Mouse (Mus musculus): ENCODE measurements around the gene Col5a1. TPM values are rescaled to one million over a fixed set of nuclear protein-coding genes. Genes with fewer than 3 reads are reported as not detected.

Gene Col5a1
- polyA plus RNA-seq, 1 experiment from 2014 or later, result 20.9 TPM

DNA sequence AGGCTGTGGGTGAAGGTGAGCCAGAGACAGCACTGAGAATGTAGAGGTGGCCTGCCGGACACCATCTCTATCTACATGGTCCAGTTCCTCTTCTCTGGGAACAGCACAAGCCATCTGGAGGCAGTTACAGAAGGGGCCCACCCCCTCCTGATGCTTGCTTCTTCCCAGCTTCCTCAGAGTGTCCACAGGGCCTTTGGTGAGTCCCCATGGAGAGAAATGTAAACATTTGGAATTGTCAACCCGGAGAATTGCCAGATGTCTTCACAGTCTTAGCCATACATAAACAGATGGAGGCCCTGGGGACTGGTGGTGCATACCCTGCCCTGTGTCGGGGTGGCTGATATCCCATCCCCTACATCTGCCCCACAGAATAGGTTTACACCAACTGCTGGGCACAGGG, 68.7 kb downstream of the Col5a1 start:
- WGBS, result 64% methylated on average over 3 of the region's 3 CpGs
- no peak for DNase-seq (ENCODE audit: low spot score)
- Histone ChIP-seq H3K36me3 (ENCODE audit: control insufficient read depth, insufficient read depth, low read length) (no peaks in the 10 kb centered on the region), H3K27me3 (ENCODE audit: control insufficient read depth, insufficient read depth, low read length) (no peaks in the 10 kb centered on the region), H3K9ac (ENCODE audit: low read length) (no peak overlapping the region), H3K4me2 (ENCODE audit: low read depth, low read length, severe bottlenecking) (no peak overlapping the region), H3K27ac (ENCODE audit: low read depth, low read length) (no peak overlapping the region), H3K9me3 (ENCODE audit: control insufficient read depth, low read length) (no peaks in the 10 kb centered on the region), H3K4me1 (replicated peaks; ENCODE audit: control insufficient read depth, insufficient read depth, low read length) (peaks cover 8% of the 10 kb centered on the region; the same call in 1 of the 2 replicates), H3K4me3 (ENCODE audit: low read depth, low read length) (no peak overlapping the region)
- no peak for ATAC-seq (replicated peaks; ENCODE audit: low FRiP score)

DNA sequence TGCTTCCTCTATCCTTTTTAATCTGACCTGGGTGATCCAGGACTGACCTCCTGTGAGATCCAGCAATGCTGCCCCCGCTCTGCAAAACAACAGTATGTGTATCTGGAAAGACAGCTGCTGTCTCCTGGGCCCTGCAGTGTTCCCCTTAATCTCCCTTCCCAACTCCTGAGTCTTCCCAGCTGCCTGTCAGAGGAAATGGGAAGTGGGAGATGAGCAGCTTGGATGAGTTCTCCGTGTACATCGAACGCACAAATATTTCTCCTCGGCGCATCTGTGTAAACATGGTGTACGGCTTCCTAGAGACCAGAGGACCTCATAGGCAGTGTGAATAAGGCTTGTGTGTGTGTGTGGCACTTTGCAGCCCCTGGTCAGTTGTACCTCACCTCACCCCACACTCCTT, 70.5 kb downstream of the Col5a1 start:
- Histone ChIP-seq H3K27ac (ENCODE audit: low read depth, low read length) (no peak overlapping the region), H3K9me3 (ENCODE audit: control insufficient read depth, low read length) (no peaks in the 10 kb centered on the region), H3K4me2 (ENCODE audit: low read depth, low read length, severe bottlenecking) (no peak overlapping the region), H3K4me3 (ENCODE audit: low read depth, low read length) (no peak overlapping the region), H3K36me3 (ENCODE audit: control insufficient read depth, insufficient read depth, low read length) (no peaks in the 10 kb centered on the region), H3K27me3 (ENCODE audit: control insufficient read depth, insufficient read depth, low read length) (no peaks in the 10 kb centered on the region), H3K9ac (ENCODE audit: low read length) (no peak overlapping the region), H3K4me1 (replicated peaks; ENCODE audit: control insufficient read depth, insufficient read depth, low read length) (peaks cover 8% of the 10 kb centered on the region; the same call in 1 of the 2 replicates)
- no peak for DNase-seq (ENCODE audit: low spot score)
- 87% methylated on average over 7 of the region's 7 CpGs for WGBS
- ATAC-seq (replicated peaks; ENCODE audit: low FRiP score), result no peak

DNA sequence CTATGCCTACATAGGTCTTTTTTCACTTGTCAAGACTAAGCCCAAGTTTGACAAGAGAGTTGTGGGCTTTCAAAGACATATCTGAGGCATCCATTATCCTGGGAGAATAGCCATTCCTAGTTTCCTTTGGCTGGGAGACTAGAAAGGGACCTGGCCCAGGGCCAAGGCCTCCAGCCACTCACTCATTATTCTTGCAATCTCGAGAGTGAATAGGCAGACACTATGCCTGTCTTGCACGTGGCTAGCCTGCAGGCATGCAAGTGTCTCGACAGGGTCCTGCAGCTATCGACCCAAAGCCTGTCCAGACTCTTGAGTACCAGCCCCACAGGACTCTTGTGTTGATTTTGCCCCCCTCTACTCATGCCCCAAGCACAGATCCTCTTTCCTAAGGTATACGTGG, 71.0 kb downstream of the Col5a1 start:
- H3K4me3 ChIP-seq (ENCODE audit: low read depth, low read length), result no peak overlapping the region
- DNase-seq (ENCODE audit: low spot score) (no peak), ATAC-seq (replicated peaks; ENCODE audit: low FRiP score) (no peak)
- no peaks in the 10 kb centered on the region for H3K27me3 ChIP-seq (ENCODE audit: control insufficient read depth, insufficient read depth, low read length)
- H3K27ac ChIP-seq (ENCODE audit: low read depth, low read length), result no peak overlapping the region
- no peaks in the 10 kb centered on the region for H3K9me3 ChIP-seq (ENCODE audit: control insufficient read depth, low read length)
- peaks cover 8% of the 10 kb centered on the region; the same call in 1 of the 2 replicates for H3K4me1 ChIP-seq (replicated peaks; ENCODE audit: control insufficient read depth, insufficient read depth, low read length)
- H3K9ac ChIP-seq (ENCODE audit: low read length), result no peak overlapping the region
- H3K4me2 ChIP-seq (ENCODE audit: low read depth, low read length, severe bottlenecking), result no peak overlapping the region
- 47% methylated on average over 5 of the region's 5 CpGs for WGBS
- H3K36me3 ChIP-seq (ENCODE audit: control insufficient read depth, insufficient read depth, low read length), result no peaks in the 10 kb centered on the region

DNA sequence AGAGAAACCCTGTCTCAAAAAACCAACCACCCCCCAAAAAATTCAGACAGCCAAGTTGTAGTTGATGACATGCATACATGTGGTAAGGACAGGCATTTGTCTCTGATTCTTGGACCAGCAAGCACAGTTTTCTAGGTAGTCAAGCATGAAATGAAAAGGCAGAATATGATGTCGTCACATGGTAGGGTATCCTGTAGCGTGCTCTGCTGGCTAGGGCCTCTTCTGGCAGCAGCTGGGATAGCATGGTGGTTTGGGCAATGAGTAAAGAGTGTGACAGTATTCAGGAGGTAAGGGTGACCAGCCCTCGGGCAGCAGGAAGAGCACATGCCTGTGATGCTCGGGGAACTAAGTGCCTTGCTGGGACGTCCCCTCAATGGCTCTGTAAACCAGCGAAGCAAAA, 73.0 kb downstream of the Col5a1 start:
- DNase-seq (ENCODE audit: low spot score), result no peak
- no peaks in the 10 kb centered on the region for H3K36me3 ChIP-seq (ENCODE audit: control insufficient read depth, insufficient read depth, low read length)
- no peak for ATAC-seq (replicated peaks; ENCODE audit: low FRiP score)
- no peaks in the 10 kb centered on the region for H3K9me3 ChIP-seq (ENCODE audit: control insufficient read depth, low read length)
- no peaks in the 10 kb centered on the region for H3K27me3 ChIP-seq (ENCODE audit: control insufficient read depth, insufficient read depth, low read length)
- no peak overlapping the region for H3K4me2 ChIP-seq (ENCODE audit: low read depth, low read length, severe bottlenecking)
- WGBS, result 82% methylated on average over 6 of the region's 6 CpGs
- peaks cover 8% of the 10 kb centered on the region; the same call in 1 of the 2 replicates for H3K4me1 ChIP-seq (replicated peaks; ENCODE audit: control insufficient read depth, insufficient read depth, low read length)
- H3K9ac ChIP-seq (ENCODE audit: low read length), result no peak overlapping the region
- no peak overlapping the region for H3K27ac ChIP-seq (ENCODE audit: low read depth, low read length)
- H3K4me3 ChIP-seq (ENCODE audit: low read depth, low read length), result no peak overlapping the region

DNA sequence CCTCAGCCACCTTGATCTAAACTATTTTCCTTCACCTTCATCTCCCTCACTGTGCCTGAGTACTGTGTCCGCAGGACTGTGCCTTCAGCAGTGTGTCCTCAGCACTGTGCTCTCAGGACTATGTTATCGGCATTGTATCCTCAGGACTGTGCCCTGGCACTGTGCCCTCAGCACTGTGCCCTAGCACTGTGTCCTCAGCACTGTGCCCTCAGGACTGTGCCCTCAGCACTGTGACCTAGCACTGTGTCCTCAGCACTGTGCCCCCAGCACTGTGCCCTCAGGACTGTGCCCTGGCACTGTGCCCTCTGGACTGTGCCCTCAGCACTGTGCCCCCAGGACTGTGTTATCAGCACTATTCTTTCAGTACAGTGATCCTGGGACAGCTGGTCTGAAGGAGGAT, 75.0 kb downstream of the Col5a1 start:
- no peak for ATAC-seq (replicated peaks; ENCODE audit: low FRiP score)
- DNase-seq (ENCODE audit: low spot score), result no peak
- H3K4me3 ChIP-seq (ENCODE audit: low read depth, low read length), result no peak overlapping the region
- H3K9ac ChIP-seq (ENCODE audit: low read length), result no peak overlapping the region
- peaks cover 8% of the 10 kb centered on the region; the same call in 1 of the 2 replicates for H3K4me1 ChIP-seq (replicated peaks; ENCODE audit: control insufficient read depth, insufficient read depth, low read length)
- no peak overlapping the region for H3K4me2 ChIP-seq (ENCODE audit: low read depth, low read length, severe bottlenecking)
- no peaks in the 10 kb centered on the region for H3K36me3 ChIP-seq (ENCODE audit: control insufficient read depth, insufficient read depth, low read length)
- no peaks in the 10 kb centered on the region for H3K9me3 ChIP-seq (ENCODE audit: control insufficient read depth, low read length)
- no peak overlapping the region for H3K27ac ChIP-seq (ENCODE audit: low read depth, low read length)
- WGBS, result 92% methylated on average over 2 of the region's 2 CpGs
- H3K27me3 ChIP-seq (ENCODE audit: control insufficient read depth, insufficient read depth, low read length), result no peaks in the 10 kb centered on the region

DNA sequence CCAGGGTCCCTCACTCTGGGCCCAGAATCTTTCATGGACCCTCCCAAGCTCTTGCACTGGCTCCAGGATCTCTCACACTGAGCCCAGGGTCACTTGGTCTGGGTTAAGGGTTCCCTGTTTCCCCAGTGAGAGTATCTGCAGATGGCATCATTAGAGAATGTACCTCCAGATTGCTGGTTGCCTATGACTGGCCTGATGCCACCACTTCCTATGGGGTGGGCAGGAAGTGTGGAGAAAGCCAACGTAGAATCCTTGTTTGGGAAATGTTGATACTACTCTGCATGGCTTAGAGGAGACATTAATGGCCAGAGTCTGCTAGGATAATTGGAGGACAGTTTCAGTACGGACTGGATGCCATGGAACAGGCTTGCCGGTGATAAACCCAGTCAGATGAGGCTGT, 76.2 kb downstream of the Col5a1 start:
- no peaks in the 10 kb centered on the region for H3K36me3 ChIP-seq (ENCODE audit: control insufficient read depth, insufficient read depth, low read length)
- WGBS, result 91% methylated on average over 3 of the region's 3 CpGs
- DNase-seq (ENCODE audit: low spot score) (no peak), ATAC-seq (replicated peaks; ENCODE audit: low FRiP score) (no peak)
- H3K27ac ChIP-seq (ENCODE audit: low read depth, low read length), result no peak overlapping the region
- H3K27me3 ChIP-seq (ENCODE audit: control insufficient read depth, insufficient read depth, low read length), result no peaks in the 10 kb centered on the region
- H3K9me3 ChIP-seq (ENCODE audit: control insufficient read depth, low read length), result no peaks in the 10 kb centered on the region
- H3K4me3 ChIP-seq (ENCODE audit: low read depth, low read length), result no peak overlapping the region
- no peak overlapping the region for H3K4me2 ChIP-seq (ENCODE audit: low read depth, low read length, severe bottlenecking)
- H3K9ac ChIP-seq (ENCODE audit: low read length), result no peak overlapping the region
- peaks cover under 1% of the 10 kb centered on the region; the same call in 1 of the 2 replicates for H3K4me1 ChIP-seq (replicated peaks; ENCODE audit: control insufficient read depth, insufficient read depth, low read length)

DNA sequence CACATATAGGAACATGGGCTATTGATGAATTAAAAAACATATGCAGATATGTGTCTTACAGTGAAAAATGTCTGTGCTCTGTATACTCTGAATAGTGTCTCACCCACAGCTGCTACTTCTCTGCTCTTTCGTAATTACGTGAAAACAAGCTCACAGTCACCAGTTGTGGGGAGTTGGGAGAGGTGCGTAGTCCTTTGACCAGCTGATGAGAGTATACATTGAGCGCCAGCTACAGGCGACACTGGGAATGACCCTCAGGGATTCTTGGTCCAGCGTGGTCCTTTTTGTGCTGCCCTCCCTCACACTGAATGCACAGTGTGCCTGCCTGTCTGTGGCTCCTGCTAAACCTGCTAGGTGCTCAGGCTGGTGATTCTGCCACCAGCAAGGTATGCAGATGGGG, 82.9 kb downstream of the Col5a1 start:
- Histone ChIP-seq H3K27me3 (ENCODE audit: control insufficient read depth, insufficient read depth, low read length) (no peaks in the 10 kb centered on the region), H3K4me1 (replicated peaks; ENCODE audit: control insufficient read depth, insufficient read depth, low read length) (no peaks in the 10 kb centered on the region), H3K36me3 (ENCODE audit: control insufficient read depth, insufficient read depth, low read length) (no peaks in the 10 kb centered on the region), H3K4me2 (ENCODE audit: low read depth, low read length, severe bottlenecking) (no peak overlapping the region), H3K4me3 (ENCODE audit: low read depth, low read length) (no peak overlapping the region), H3K9me3 (ENCODE audit: control insufficient read depth, low read length) (no peaks in the 10 kb centered on the region), H3K27ac (ENCODE audit: low read depth, low read length) (no peak overlapping the region), H3K9ac (ENCODE audit: low read length) (no peak overlapping the region)
- ATAC-seq (replicated peaks; ENCODE audit: low FRiP score) (no peak; the same call in 1 of the 2 replicates), DNase-seq (ENCODE audit: low spot score) (peak; percentile 71)
- 21% methylated on average over 6 of the region's 6 CpGs for WGBS

DNA sequence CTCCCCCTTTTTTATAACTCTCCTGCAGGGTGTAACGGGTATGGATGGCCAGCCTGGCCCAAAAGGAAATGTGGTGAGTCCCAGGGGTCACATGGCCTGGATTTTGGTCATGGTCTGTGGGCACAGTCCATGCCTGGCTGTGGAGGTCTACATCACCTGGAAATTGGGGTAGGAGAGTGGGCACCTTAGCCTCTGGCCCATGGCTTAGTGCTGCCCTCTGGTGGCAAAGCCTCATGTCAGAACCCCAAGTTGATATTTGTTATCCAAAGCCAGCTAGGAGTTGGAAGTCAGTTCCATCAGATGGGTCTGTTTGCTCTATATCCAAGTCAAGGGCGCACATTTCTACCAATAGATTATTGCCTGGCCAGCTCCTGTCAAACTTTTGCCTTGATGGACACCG, 87.6 kb downstream of the Col5a1 start:
- no peak overlapping the region for H3K4me3 ChIP-seq (ENCODE audit: low read depth, low read length)
- ATAC-seq (replicated peaks; ENCODE audit: low FRiP score) (no peak), DNase-seq (ENCODE audit: low spot score) (peak; percentile 84)
- H3K36me3 ChIP-seq (ENCODE audit: control insufficient read depth, insufficient read depth, low read length), result no peaks in the 10 kb centered on the region
- 49% methylated on average over 3 of the region's 3 CpGs for WGBS
- H3K9me3 ChIP-seq (ENCODE audit: control insufficient read depth, low read length), result no peaks in the 10 kb centered on the region
- H3K4me1 ChIP-seq (replicated peaks; ENCODE audit: control insufficient read depth, insufficient read depth, low read length), result no peaks in the 10 kb centered on the region
- no peaks in the 10 kb centered on the region for H3K27me3 ChIP-seq (ENCODE audit: control insufficient read depth, insufficient read depth, low read length)
- H3K9ac ChIP-seq (ENCODE audit: low read length), result no peak overlapping the region
- H3K27ac ChIP-seq (ENCODE audit: low read depth, low read length), result no peak overlapping the region
- H3K4me2 ChIP-seq (ENCODE audit: low read depth, low read length, severe bottlenecking), result no peak overlapping the region

DNA sequence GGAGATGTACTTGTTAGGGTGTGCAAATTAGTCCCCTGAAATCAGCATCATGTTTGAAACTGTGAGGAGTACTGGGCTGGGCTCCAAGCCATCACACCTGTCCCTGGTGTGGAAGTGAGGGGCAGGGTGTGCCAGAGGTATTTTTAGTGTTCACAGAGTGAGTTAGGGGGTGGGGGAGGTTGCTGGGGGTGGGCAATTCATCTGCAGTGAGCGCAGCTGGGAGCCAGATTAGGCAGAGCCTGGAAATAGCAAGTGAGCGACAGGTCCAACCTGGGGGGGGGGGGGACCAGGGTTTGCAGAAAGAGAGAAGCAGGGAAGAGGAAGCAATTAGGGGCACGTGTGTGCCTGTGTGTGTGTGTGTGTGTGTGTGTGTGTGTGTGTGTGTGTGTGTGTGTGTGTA, 89.6 kb downstream of the Col5a1 start:
- Histone ChIP-seq H3K27ac (ENCODE audit: low read depth, low read length) (no peak overlapping the region), H3K27me3 (ENCODE audit: control insufficient read depth, insufficient read depth, low read length) (no peaks in the 10 kb centered on the region), H3K4me3 (ENCODE audit: low read depth, low read length) (no peak overlapping the region), H3K4me2 (ENCODE audit: low read depth, low read length, severe bottlenecking) (no peak overlapping the region), H3K9me3 (ENCODE audit: control insufficient read depth, low read length) (no peaks in the 10 kb centered on the region), H3K4me1 (replicated peaks; ENCODE audit: control insufficient read depth, insufficient read depth, low read length) (no peaks in the 10 kb centered on the region), H3K9ac (ENCODE audit: low read length) (no peak overlapping the region), H3K36me3 (ENCODE audit: control insufficient read depth, insufficient read depth, low read length) (no peaks in the 10 kb centered on the region)
- DNase-seq (ENCODE audit: low spot score) (no peak), ATAC-seq (replicated peaks; ENCODE audit: low FRiP score) (no peak)
- 67% methylated on average over 3 of the region's 3 CpGs for WGBS

Data from forebrain, embryonic 11.5 days (tissue).